Mouse (Mus musculus) heart, adult 2 months (tissue): ENCODE results near the gene Ints14.

Experiments
- CTCF ChIP-seq: fragments of 200-600 bp; IDR thresholded peaks from 2 replicates; pipeline ENCODE4 v1.8.1; 2022; ENCODE audit warnings: antibody characterized with exemption, mild to moderate bottlenecking, moderate library complexity
- EP300 ChIP-seq: fragments of 200-500 bp; IDR thresholded peaks from 2 replicates; pipeline ENCODE4 v1.6.1; 2011; ENCODE audit warnings: low read depth, low read length, control low read depth; ENCODE audit not compliant: insufficient read depth

GRCm38 (mm10) chr9:65016978-65017827, 56.5 kb downstream of the Ints14 start:
- no peak for TF ChIP-seq CTCF
- TF ChIP-seq EP300, result no peak
